Mouse (Mus musculus) spleen, adult 2 months (tissue): ENCODE results near the gene Trmt6. TPM values are rescaled to one million over a fixed set of nuclear protein-coding genes. Genes with fewer than 3 reads are reported as not detected.

ENCODE experiments used
- DNase-seq, 2 experiments: peaks; one replicate each; pipeline versions ENCODE4 v3.0.0 to v3.0.0-alpha.2; 2012 to 2021; ENCODE audit warnings: low spot score in 2 of 2, low read depth in 1 of 2
- H3K27ac ChIP-seq: fragments of 200-500 bp; 2 replicates; pipeline ENCODE4 v1.5.1; 2012; ENCODE audit warnings: low read length, inconsistent platforms; ENCODE audit not compliant: insufficient read depth
- H3K27me3 ChIP-seq: fragments of 200-500 bp; 2 replicates; pipeline ENCODE4 v1.6.1; 2012; ENCODE audit warnings: mild to moderate bottlenecking, moderate library complexity, low read length, inconsistent platforms; ENCODE audit not compliant: control insufficient read depth, insufficient read depth
- H3K36me3 ChIP-seq: fragments of 200-500 bp; 2 replicates; pipeline ENCODE4 v1.6.1; 2012; ENCODE audit warnings: mild to moderate bottlenecking, low read length, inconsistent platforms; ENCODE audit not compliant: control insufficient read depth, insufficient read depth
- H3K4me1 ChIP-seq: fragments of 200-500 bp; 2 replicates; pipeline ENCODE4 v1.6.1; 2011; ENCODE audit warnings: inconsistent platforms; ENCODE audit not compliant: control insufficient read depth, insufficient read depth, insufficient read length
- H3K4me3 ChIP-seq: fragments of 200-500 bp; 2 replicates; pipeline ENCODE4 v1.5.1; 2011; ENCODE audit warnings: mild to moderate bottlenecking, inconsistent platforms; ENCODE audit not compliant: insufficient read depth, insufficient read length; ENCODE audit errors: extremely low read depth
- CTCF ChIP-seq: fragments of 200-500 bp; IDR thresholded peaks from 2 replicates; pipeline ENCODE4 v1.5.1; 2011; ENCODE audit warnings: mild to moderate bottlenecking, inconsistent platforms; ENCODE audit not compliant: insufficient read depth, insufficient read length, insufficient replicate concordance; ENCODE audit errors: extremely low read depth
- POLR2A ChIP-seq: fragments of 200-500 bp; IDR thresholded peaks from 2 replicates; pipeline ENCODE4 v1.6.1; 2011; ENCODE audit warnings: low read depth, low read length, inconsistent platforms
- WGBS: fragments of 180-500 bp; shearing (Covaris S2); methylation state at CpG from one replicate; pipeline ENCODE4 v1.1.7; 2018; 5-methylcytosine and 5-hydroxymethylcytosine counted together
- polyA plus RNA-seq: library from polyadenylated mRNA; depleted of rRNA; stranded (reverse); fragments of >200 nt; gene quantifications from 2 replicates; pipeline ENCODE4 v1.2.3, GENCODE M21; 2012

Trmt6 gene
- polyA plus RNA-seq, 1 experiment, result 2.7 TPM

DNA sequence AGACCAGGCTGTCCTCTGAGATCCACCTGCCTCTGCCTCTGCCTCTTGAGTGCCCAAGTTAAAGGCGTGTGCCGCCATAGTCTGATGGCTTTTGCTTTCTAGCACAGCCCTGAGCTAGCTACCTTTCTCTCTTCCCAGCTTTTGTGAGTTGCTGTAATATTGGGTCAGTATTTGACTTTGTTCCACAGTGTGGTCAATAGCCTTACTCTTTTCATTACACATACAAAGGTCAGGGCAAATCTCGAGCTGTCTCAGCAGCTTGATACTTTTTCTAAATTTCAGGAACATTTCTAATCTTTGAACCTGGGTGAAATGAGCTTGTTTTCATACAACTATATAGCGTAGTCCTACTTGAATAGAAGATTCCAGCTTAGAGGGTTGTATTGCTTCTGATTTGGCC, 32.5 kb upstream of the Trmt6 start:
- H3K4me3 ChIP-seq, result no peak overlapping the region
- WGBS, result 81% methylated on average over 4 of the region's 4 CpGs

DNA sequence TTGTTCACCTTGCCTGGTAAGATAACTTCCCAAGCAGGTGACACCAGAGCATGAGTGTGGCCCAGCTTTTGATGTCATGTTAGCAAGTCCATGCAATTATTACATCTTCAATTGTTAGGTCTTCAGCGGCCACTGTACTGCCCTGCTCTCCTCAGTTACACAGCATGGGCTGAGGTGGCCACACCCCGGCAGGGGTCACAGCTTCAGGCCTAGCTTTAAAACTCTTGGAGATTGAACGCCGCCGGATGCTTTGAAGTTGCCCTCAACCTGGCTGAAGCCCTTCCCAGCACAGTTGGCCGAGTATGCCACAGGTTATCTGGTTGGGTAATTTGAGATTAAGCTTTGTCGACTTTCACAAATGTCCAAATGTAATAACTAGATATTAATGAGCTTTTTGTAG, 31.7 kb upstream of the Trmt6 start:
- WGBS, result 68% methylated on average over 7 of the region's 7 CpGs
- peaks cover 5% of the 10 kb centered on the region; the same call in 1 of the 2 replicates for H3K4me1 ChIP-seq
- H3K27ac ChIP-seq, result no peak overlapping the region
- H3K36me3 ChIP-seq, result no peaks in the 10 kb centered on the region
- no peaks in the 10 kb centered on the region for H3K27me3 ChIP-seq
- no peak overlapping the region for H3K4me3 ChIP-seq
- TF ChIP-seq POLR2A (no peak), CTCF (no peak)
- DNase-seq, result no peak

More for the DNA sequence above, 32.5 kb upstream of the Trmt6 start:
- no peaks in the 10 kb centered on the region for H3K27me3 ChIP-seq
- peaks cover 5% of the 10 kb centered on the region; the same call in 1 of the 2 replicates for H3K4me1 ChIP-seq
- TF ChIP-seq POLR2A (no peak), CTCF (no peak)
- no peak overlapping the region for H3K27ac ChIP-seq
- DNase-seq, result no peak
- 0 out of 2 replicates have a peak, but pooled peaks cover under 1% of the 10 kb centered on the region for H3K36me3 ChIP-seq

DNA sequence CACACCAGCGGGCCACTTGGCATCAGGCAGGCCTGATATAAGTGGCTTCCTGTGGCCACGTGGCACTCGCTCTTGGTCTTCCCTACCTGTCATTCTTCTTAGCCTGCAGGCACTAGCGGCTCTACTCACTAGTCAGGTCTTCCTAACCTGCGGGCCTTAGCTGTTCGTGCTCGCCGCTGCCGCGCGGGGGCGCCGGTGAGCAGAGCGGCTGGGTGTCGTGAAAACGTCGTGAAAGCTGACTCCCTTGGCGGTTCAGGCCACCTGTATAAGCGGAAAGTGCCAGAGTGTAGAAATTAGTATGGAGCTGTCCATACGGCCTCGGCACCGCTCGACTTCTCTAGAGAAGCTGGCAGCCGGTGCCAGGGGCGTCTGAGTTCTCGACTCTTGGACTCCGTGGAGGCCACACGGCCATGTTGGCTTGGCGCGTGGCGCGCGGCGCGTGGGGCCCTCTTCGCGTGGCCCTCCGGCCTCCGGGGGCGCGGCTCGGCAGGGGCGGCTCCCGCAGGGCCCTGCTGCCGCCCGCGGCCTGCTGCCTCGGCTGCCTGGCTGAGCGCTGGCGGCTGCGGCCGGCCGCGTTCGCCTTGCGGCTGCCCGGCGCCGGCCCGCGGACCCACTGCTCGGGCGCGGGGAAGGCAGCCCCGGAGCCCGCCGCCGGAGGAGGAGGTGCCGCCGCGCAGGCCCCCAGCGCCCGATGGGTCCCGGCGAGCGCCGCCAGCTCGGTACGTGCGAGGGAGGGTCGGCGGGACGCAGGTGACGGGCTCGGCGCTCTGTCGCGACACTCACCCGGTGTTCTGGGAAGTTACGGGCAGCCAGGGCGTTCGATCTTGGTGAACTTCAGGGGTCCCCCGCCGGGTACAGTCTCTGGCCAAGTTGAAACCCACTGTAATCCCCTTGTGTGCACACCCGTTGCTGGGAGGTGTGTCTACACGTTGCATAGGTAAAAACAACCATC, 30.8 kb upstream of the Trmt6 start, which contains the start of gene Crls1:
TSS of gene Crls1 (plus strand) at position 260 of the 952 bp plus-strand sequence.
- no peaks in the 10 kb centered on the region for H3K36me3 ChIP-seq
- peak within 1 kb of the TSS; percentile 96 for H3K4me3 ChIP-seq
- H3K4me1 ChIP-seq, result peaks cover 5% of the 10 kb centered on the region; the same call in 1 of the 2 replicates
- peak within 1 kb of the TSS; percentile 60 for H3K27ac ChIP-seq
- peak; percentile 90 to 95 for DNase-seq
- H3K27me3 ChIP-seq, result no peaks in the 10 kb centered on the region
- WGBS, result under 1% methylated on average over 96 of the region's 96 CpGs
- TF ChIP-seq CTCF (peak; percentile 99), POLR2A (peak; percentile 54; the same call in 1 of the 2 replicates)

DNA sequence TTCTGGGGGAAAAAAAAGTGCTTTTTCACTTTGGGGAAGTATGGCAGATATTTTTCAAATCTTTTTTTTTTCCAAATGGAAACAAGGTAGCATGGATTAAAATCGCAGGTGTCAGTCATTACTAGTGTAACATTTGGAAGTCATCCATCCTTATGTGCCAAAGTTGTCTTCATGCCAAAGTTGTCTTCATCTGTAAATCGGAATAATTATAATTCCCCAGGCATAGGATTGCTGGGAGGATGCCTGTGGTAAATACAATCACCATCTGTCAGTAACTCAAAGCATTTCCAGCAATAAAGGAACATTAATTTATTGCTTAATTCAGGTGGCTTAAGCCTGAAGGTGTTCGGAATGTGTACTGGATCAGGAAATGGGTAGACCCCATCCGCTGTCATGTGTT, 25.2 kb upstream of the Trmt6 start:
- no peaks in the 10 kb centered on the region for H3K36me3 ChIP-seq
- 91% methylated on average over 4 of the region's 4 CpGs for WGBS
- H3K27me3 ChIP-seq, result no peaks in the 10 kb centered on the region
- no peak for DNase-seq
- no peak for TF ChIP-seq POLR2A
- TF ChIP-seq CTCF, result no peak
- H3K4me1 ChIP-seq, result no peaks in the 10 kb centered on the region
- no peak overlapping the region for H3K27ac ChIP-seq
- no peak overlapping the region for H3K4me3 ChIP-seq

DNA sequence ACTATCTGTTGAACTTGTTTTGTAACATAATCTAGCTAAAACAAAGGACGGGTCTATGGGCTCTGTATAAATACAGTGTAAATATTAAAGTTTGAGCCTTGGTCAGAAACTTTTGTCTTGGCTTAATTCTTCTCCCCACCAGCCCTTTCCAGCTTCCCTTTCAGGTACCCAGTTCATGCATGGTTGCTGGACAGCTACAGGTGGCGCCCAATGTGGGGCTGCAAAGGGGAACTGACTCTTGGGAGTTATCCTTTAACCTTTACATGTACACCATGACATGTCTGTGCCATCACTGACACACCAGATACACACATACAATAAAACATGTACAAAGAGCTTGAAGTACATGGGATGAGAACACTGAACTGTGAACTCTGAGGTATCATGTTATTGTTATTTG, 12.9 kb downstream of the Trmt6 start:
- DNase-seq, result no peak
- no peak overlapping the region for H3K4me3 ChIP-seq
- WGBS, result 92% methylated on average over 2 of the region's 2 CpGs
- H3K36me3 ChIP-seq, result peaks cover 30% of the 10 kb centered on the region
- TF ChIP-seq CTCF, result no peak
- no peak for TF ChIP-seq POLR2A
- no peak overlapping the region for H3K27ac ChIP-seq
- H3K4me1 ChIP-seq, result no peaks in the 10 kb centered on the region
- H3K27me3 ChIP-seq, result no peaks in the 10 kb centered on the region

DNA sequence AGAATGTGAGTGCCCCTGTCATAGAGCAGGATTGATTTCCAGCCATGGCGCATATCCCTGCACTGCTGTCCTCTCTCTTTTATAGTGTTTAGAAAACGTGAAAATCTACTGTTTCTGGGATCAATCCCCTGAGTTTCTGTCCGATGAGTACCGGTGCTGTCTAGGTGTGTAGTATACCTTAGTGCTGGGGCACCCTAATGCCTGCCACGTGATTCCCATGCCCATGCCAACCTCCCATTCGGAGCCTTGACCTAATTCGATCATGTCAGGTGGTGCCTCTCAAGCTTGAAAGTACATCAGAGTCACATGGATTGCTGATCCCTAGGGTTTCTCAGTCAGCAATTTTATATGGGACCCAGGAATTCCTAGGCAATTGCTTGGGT, 21.7 kb downstream of the Trmt6 start:
- Histone ChIP-seq H3K27ac (no peak overlapping the region), H3K4me3 (no peak overlapping the region), H3K36me3 (no peaks in the 10 kb centered on the region), H3K27me3 (no peaks in the 10 kb centered on the region), H3K4me1 (no peaks in the 10 kb centered on the region)
- DNase-seq, result no peak
- TF ChIP-seq POLR2A (no peak), CTCF (no peak)
- WGBS, result 87% methylated on average over 7 of the region's 7 CpGs
